Mouse (Mus musculus) hematopoietic stem cell, adult 5-6 weeks (primary cell): ENCODE measurements around the gene 1700028J19Rik. TPM values are rescaled to one million over a fixed set of nuclear protein-coding genes. Genes with fewer than 3 reads are reported as not detected.
"Not testable (repeated sequence)": the region's sequence is repeated elsewhere in the genome, so short reads cannot be mapped to it uniquely, and the experiment has no call there.

Source experiments
- ATAC-seq, 2 experiments: fragments of 125-278 bp in 1 of 2; replicated peaks in 1 of 2; 2 replicates each; pipeline ENCODE4 v1.8.0; 2016 to 2017; ENCODE audit warnings: inconsistent platforms in 2 of 2, mild to moderate bottlenecking in 2 of 2, moderate number of reproducible peaks in 2 of 2, low read depth in 1 of 2, moderate TSS enrichment in 1 of 2; ENCODE audit not compliant: low FRiP score in 2 of 2, poor library complexity in 2 of 2, severe bottlenecking in 2 of 2, insufficient read depth in 1 of 2, low TSS enrichment in 1 of 2
- total RNA-seq: library from RNA; stranded (forward); fragments of 172-1452, 232-1000 nt; gene quantifications from 2 replicates; pipeline ENCODE4 v1.2.3, GENCODE M21; 2017

Gene 1700028J19Rik
- total RNA-seq, 1 experiment from 2014 or later, result not detected

GRCm38 (mm10) chr7:44197891-44198290, 48.6 kb downstream of the 1700028J19Rik start, which contains the start of gene Klk1b3:
TSS of gene Klk1b3 (plus strand) at chr7:44198191.
- ATAC-seq, result no peak

GRCm38 (mm10) chr7:44193466-44193865, 53.0 kb downstream of the 1700028J19Rik start:
- not testable (repeated sequence) for ATAC-seq

- ATAC-seq, result not testable (repeated sequence)
Observed at GRCm38 (mm10) chr7:44187936-44188335, 58.6 kb downstream of the 1700028J19Rik start, which contains the start of gene Klk1b24. TSS of gene Klk1b24 (plus strand) at chr7:44188236.

GRCm38 (mm10) chr7:44186516-44186915, 60.0 kb downstream of the 1700028J19Rik start:
- ATAC-seq, result not testable (repeated sequence)

Other genes with a start within 250 kb of the 1700028J19Rik start
- not detected in 2 replicates for gene Klk1b26, start 234.5 kb downstream of the 1700028J19Rik start, total RNA-seq
- not detected in 2 replicates for gene Klk1b27, start 194.4 kb downstream of the 1700028J19Rik start, total RNA-seq
- gene Klk1b21, start 144.4 kb downstream of the 1700028J19Rik start, total RNA-seq, result not detected in 2 replicates
- not detected in 2 replicates for gene Klk1b22, start 134.0 kb downstream of the 1700028J19Rik start, total RNA-seq
- gene Klk1b16, start 109.9 kb downstream of the 1700028J19Rik start, total RNA-seq, result not detected in 2 replicates
- not detected in 2 replicates for gene Klk1b24, start 58.5 kb downstream of the 1700028J19Rik start, total RNA-seq
- gene Klk1b3, start 48.5 kb downstream of the 1700028J19Rik start, total RNA-seq, result not detected in 2 replicates
- not detected in 2 replicates for gene Klk1b4, start 39.3 kb downstream of the 1700028J19Rik start, total RNA-seq
- gene Klk1b5, start 30.8 kb downstream of the 1700028J19Rik start, total RNA-seq, result not detected in 2 replicates
- not detected in 2 replicates for gene Klk1, start 21.3 kb downstream of the 1700028J19Rik start, total RNA-seq
- gene Gm36864, start 10.5 kb downstream of the 1700028J19Rik start, total RNA-seq, result not detected in 2 replicates
- gene 2410002F23Rik, start within 50 bp of the 1700028J19Rik start, total RNA-seq, result 86.6 and 87.3 TPM in 2 replicates
- 0.74 TPM in 1 of 2 replicates, not detected in the other for gene Acp4, start 10.7 kb upstream of the 1700028J19Rik start, total RNA-seq
- not detected in 2 replicates for gene Gm15517, start 14.8 kb upstream of the 1700028J19Rik start, total RNA-seq
- 1.5 and 4.2 TPM in 2 replicates for gene Clec11a, start 60.2 kb upstream of the 1700028J19Rik start, total RNA-seq
- not detected in 2 replicates for gene Shank1, start 63.6 kb upstream of the 1700028J19Rik start, total RNA-seq
- 0.79 and 1.8 TPM in 2 replicates for gene Syt3, start 137.4 kb upstream of the 1700028J19Rik start, total RNA-seq
- 1.9 TPM in 1 of 2 replicates, not detected in the other for gene 1700008O03Rik, start 139.1 kb upstream of the 1700028J19Rik start, total RNA-seq
- gene Lrrc4b, start 182.3 kb upstream of the 1700028J19Rik start, total RNA-seq, result not detected in 2 replicates
- gene Aspdh, start 218.7 kb upstream of the 1700028J19Rik start, total RNA-seq, result not detected in 2 replicates
- 19.0 and 20.4 TPM in 2 replicates for gene Josd2, start 221.3 kb upstream of the 1700028J19Rik start, total RNA-seq
- gene Emc10, start 249.8 kb upstream of the 1700028J19Rik start, total RNA-seq, result 30.3 and 44.3 TPM in 2 replicates
- 17.6 TPM in 1 of 2 replicates, not detected in the other for gene Fam71e1, start 249.9 kb upstream of the 1700028J19Rik start, total RNA-seq